Mouse (Mus musculus) left cerebral cortex, postnatal 14 days (tissue): Measurements from ENCODE around the gene Agtrap. TPM values are rescaled to one million over a fixed set of nuclear protein-coding genes. Genes with fewer than 3 reads are reported as not detected.

ENCODE experiments used
- DNase-seq, 2 experiments: peaks; one replicate each; pipeline ENCODE4 v3.0.0; 2021 to 2022; ENCODE audit warnings: low spot score in 2 of 2, mixed read lengths in 1 of 2
- intact Hi-C: fragments of 180-260 bp; cut with DNase I; formaldehyde crosslinking; loops from one replicate; pipeline ENCODE4 v1.15.1; 2025
- total RNA-seq, 2 experiments: library from RNA; stranded (reverse); gene quantifications; 2 replicates each; pipeline ENCODE4 v1.2.3; 2021

Gene Agtrap
- total RNA-seq, 2 experiments from 2014 or later, result 5.8 to 8.1 TPM

- intact Hi-C loops, result loop anchor here (10.0 kb wide), 1 partner anchor 316 kb away; no protein-coding TSS in a partner anchor
Measured at GRCm38 (mm10) chr4:148108565-148109100, 20.8 kb upstream of the Agtrap start.

DNA sequence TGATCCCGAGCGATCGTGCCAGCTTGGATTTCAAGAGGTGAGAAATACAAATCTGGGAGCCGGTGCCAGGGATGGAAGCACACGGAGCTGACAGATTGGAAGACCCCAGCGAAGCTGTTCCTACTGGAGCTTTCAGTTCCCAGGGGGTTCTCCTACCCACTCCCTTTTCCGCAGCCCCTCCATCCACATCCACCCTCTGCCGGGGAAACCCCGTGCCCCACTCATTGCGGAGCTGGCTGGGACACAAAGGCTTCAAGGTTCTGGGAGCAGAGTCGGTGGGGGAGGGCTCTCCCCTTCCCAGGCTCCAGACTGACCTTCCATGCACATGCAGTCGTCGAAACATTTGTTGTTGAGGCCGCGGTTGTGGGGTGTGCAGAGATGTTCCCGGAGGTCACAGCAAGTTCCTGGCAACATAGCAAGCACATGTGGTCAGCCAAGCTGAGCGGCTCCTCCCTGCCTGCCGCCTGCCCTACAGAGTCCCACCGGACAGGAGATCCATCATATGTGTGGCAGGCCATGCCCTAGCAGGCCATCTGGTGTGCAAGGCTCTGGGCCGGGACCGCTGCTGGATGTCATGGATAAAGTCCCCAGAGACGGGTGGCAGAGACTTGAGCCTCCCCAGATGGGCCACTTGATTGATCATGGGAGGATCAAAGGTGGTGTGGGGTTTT is 19.9 kb upstream of the Agtrap start:
- no peak for DNase-seq
- intact Hi-C loops, result loop anchor here (10.0 kb wide), 1 partner anchor 317 kb away; no protein-coding TSS in a partner anchor

More at GRCm38 (mm10) chr4:148108565-148109100, 20.8 kb upstream of the Agtrap start:
- DNase-seq, result no peak

- no peak for DNase-seq
- intact Hi-C loops, result loop anchor here (10.0 kb wide), 1 partner anchor 321 kb away; no protein-coding TSS in a partner anchor
Measured at GRCm38 (mm10) chr4:148104146-148104545, 16.3 kb upstream of the Agtrap start.

- intact Hi-C loops, result loop anchor here (10.0 kb wide), 1 partner anchor 323 kb away; no protein-coding TSS in a partner anchor
- peak; percentile 77 to 78 for DNase-seq
Measured at GRCm38 (mm10) chr4:148101801-148102527, 14.1 kb upstream of the Agtrap start.

DNA sequence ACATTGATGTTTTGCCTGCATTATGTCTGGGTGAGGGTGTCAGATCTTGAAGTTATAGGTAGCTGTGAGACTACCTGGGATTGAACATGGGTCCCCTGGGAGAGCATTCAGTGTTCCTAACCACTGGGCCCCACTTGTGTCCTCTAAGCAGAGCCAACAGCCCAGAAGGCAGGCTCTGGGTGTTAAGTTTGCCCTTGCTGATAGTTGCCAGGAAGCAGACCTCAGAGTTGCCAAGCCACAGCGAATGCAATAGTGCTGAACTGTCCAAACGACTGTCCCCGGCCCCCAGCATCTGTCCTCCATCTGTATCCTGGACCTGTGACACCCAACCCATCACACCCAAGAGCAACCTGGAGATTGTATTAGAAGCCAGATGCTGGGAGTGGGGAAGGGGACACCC is 10.8 kb upstream of the Agtrap start:
- intact Hi-C loops, result no loop called here
- no peak for DNase-seq

DNA sequence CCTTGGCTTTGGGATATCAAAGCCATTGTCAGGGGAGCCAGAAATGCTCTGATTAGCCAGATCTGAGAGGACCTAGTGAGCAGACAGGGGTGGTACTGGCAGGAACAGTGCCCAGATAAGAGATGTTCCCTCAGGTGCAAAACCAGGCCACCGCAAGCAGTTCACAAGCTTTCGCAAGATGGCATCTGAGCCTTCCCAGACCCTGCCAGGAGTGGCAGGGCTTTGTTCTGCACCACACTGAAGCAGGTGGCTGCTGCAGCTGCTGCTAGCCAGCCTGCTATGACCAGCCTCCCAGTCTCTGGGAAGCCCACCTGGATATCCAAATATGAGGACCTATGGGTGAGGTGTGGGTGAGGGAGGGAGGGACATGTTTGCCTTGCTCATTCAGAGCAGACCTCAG is 10.1 kb upstream of the Agtrap start:
- no peak for DNase-seq
- intact Hi-C loops, result no loop called here

DNA sequence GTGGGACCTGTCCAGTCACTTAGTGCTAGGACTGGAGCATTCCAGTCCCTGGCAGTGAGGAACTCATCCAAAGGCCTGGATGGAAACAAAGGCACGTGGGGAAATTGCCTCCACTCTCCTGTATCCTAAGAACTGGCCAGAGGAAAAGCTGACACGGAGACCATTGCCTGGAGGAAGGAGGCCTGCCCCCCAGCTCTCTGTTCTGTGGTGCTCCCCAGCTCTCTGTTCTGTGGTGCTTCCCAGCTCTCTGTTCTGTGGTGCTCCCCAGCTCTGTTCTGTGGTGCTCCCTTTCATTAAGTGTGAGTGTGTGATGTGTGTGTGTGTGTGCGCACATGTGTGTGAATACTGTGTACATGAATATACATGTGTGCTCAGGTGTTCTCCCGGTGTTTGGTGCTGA is 7.2 kb upstream of the Agtrap start:
- intact Hi-C loops, result no loop called here
- no peak for DNase-seq

GRCm38 (mm10) chr4:148094161-148094560 is 6.3 kb upstream of the Agtrap start:
- intact Hi-C loops, result no loop called here
- no peak for DNase-seq

GRCm38 (mm10) chr4:148092551-148093271 is 4.9 kb upstream of the Agtrap start:
- intact Hi-C loops, result no loop called here
- DNase-seq, result no peak

DNA sequence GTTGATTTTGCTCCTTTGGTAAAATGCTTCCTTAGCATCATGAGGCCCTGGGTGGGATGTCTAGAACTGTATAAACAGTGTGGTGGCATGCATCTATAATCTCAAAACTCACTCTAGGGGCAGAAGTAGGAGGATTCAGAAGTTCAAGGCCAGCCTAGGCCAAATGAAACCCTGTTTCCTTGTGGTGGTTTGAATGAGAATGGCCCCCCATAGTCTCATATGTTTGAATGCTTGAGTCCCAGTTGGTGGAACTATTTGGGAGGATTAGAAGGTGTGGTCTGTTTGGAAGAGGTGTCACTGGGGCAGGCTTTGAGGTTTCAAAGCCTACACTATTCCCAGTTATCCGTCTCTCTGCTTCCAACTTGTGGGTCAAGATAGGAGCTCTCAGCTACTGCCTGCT is 3.4 kb upstream of the Agtrap start:
- no peak for DNase-seq
- intact Hi-C loops, result no loop called here

DNA sequence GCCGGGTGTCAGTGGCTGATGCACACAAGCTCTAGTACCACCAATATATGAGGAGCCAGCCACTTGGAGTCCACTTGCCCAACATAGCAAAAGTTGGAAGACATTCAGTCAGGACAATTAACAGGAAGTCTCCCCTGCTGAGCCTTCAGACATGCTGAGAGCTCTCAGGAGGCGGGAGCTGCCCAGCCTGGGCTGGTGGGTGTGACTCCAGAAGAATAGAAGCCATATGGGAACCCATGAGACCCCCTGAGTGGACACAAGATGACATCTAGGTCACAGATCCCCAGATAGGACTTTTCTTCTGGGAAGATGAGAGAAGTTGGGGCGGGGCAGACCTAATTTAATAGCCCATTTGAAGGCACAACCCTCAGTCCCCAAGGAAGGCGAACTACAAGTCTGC is 1.3 kb upstream of the Agtrap start:
- intact Hi-C loops, result no loop called here

DNA sequence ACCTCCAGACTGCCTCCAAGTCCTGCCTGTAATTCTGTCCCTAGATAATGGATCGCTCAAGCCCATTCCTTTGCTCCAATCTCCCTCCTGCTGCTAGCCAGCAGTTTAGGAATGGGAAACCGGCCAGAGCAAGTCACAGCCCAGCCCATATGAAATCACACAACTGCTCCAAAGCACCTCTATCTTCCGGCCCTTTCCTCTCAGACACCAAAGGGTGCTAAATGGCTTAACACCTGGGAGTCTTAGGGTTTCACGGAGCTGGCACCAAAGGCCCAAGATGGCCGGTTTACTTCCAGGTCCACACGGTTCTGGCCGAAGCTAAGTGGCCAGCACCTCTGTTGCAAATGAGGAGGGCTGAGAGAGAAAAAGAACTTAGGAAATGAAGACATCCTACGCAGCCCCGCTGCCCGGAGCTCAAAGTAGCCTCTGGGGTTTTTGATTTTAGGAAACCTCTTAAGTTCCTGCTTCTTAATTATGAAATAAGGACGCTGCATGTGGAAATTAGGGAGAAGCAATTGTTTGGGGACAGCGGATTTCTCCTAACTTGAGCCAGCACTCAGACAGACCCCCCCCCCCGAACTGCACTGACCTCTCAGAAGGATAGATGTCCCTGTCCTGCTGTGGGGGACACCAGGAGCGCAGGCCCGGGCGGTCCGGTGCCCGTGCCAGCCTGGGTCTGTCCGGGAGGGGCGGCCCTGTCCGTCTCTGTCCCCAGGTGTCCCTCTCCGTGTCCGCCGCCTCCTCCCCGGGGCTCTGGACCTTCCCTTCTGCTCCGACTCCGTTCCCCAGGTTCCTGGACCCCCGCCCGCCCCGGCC is 532 bp downstream of the Agtrap start:
- DNase-seq, result no peak
- intact Hi-C loops, result no loop called here

More for the DNA sequence above, 1.3 kb upstream of the Agtrap start:
- DNase-seq, result no peak

- intact Hi-C loops, result no loop called here
- DNase-seq, result no peak
Measured at GRCm38 (mm10) chr4:148085907-148086305, 1.9 kb downstream of the Agtrap start.

- DNase-seq, result no peak
- intact Hi-C loops, result no loop called here
Measured at GRCm38 (mm10) chr4:148085131-148085906, 2.5 kb downstream of the Agtrap start.

DNA sequence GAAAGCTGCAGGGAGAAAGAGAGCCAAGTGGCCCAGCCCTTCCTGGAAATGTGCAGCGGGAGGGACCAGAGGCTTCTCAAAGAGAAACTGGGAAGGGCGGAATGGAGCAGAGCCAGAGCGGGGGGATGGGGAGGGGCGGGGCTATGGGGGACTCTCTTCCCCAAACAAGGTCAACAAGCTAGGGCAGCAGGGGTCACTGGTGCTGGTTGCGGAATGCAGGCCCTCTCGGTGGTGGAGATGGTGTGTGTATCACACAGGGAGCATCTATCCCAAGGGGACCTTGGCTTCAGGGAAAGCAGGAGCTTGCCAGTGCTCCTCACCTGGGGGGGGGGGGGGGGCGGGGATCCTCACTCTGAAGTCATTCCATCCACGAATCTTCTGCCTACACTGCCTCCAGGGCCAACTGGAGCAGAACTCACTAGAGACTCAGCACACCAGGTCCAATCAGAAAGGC is 3.5 kb downstream of the Agtrap start:
- intact Hi-C loops, result no loop called here
- no peak for DNase-seq

- intact Hi-C loops, result no loop called here
- DNase-seq, result no peak
Measured at GRCm38 (mm10) chr4:148083176-148083899, 4.5 kb downstream of the Agtrap start.

GRCm38 (mm10) chr4:148082257-148083044 is 5.4 kb downstream of the Agtrap start:
- DNase-seq, result peak; percentile 52 to 63
- intact Hi-C loops, result no loop called here
